Mouse (Mus musculus) splenic B cell, adult 2 months (primary cell): ENCODE measurements around the gene Ift81.

Experiments used
- DNase-seq: peaks from one replicate; pipeline ENCODE4 v3.0.0-alpha.2; 2011; ENCODE audit warnings: low read depth, low spot score
- H3K27me3 ChIP-seq: 2 replicates; pipeline ENCODE4 v1.6.1; 2012; ENCODE audit warnings: mild to moderate bottlenecking, low read length, moderate library complexity, mixed read lengths; ENCODE audit not compliant: control insufficient read depth, poor library complexity, insufficient read depth, severe bottlenecking
- H3K36me3 ChIP-seq: 2 replicates; pipeline ENCODE4 v1.6.1; 2012; ENCODE audit warnings: mild to moderate bottlenecking, low read length, moderate library complexity, mixed read lengths; ENCODE audit not compliant: control insufficient read depth, poor library complexity, insufficient read depth, severe bottlenecking

The Ift81 gene

GRCm38 (mm10) chr5:122547251-122547714, 67.0 kb downstream of the Ift81 start:
- no peaks in the 10 kb centered on the region for H3K27me3 ChIP-seq
- peak; percentile 26 for DNase-seq
- no peaks in the 10 kb centered on the region for H3K36me3 ChIP-seq

- H3K27me3 ChIP-seq: no peaks in the 10 kb centered on the region
- DNase-seq: no peak
- H3K36me3 ChIP-seq: no peaks in the 10 kb centered on the region
Observed at GRCm38 (mm10) chr5:122543392-122543791, 70.9 kb downstream of the Ift81 start.

DNA sequence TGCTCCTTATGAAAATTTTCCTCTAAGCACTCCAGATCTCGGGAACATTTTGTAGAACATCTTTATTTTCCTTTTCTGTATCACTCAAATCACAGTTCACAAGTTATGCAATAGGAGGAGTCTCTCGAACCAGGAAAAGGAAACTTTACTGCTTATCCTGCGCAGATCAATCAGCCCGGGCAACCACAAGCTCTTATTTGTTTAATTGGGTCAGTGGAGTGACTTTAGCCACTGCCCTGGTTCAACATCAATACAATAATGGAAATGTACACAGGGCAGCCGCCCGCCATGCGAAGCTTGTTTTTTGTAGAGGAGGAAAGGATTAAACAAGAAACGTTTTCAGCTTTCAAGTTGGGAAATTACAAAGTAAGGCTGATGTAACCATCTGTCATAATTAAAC, 72.4 kb downstream of the Ift81 start:
- Histone ChIP-seq H3K27me3 (no peaks in the 10 kb centered on the region), H3K36me3 (no peaks in the 10 kb centered on the region)
- DNase-seq: no peak

GRCm38 (mm10) chr5:122538077-122538476, 76.2 kb downstream of the Ift81 start:
- DNase-seq: no peak
- Histone ChIP-seq H3K36me3 (no peaks in the 10 kb centered on the region), H3K27me3 (no peaks in the 10 kb centered on the region)

DNA sequence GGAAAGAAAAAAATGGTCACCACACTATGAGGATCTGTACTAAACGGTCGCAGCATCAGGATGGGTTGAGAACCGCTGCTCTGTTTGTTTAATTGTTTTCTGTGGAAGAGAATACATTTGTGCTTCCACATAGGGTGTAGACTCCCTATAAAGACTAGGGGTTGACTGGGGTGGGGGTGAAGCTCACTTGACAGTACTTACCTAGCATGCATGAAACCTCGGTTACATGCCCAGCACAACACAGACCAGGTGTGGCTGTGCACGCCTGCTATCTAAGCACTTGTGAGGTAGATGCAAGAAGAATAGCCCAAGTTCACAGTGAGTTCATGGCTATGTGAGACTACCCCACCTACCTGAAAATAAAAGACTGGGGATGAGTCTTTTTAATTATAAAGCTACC, 76.7 kb downstream of the Ift81 start:
- no peak for DNase-seq
- Histone ChIP-seq H3K27me3 (no peaks in the 10 kb centered on the region), H3K36me3 (no peaks in the 10 kb centered on the region)

DNA sequence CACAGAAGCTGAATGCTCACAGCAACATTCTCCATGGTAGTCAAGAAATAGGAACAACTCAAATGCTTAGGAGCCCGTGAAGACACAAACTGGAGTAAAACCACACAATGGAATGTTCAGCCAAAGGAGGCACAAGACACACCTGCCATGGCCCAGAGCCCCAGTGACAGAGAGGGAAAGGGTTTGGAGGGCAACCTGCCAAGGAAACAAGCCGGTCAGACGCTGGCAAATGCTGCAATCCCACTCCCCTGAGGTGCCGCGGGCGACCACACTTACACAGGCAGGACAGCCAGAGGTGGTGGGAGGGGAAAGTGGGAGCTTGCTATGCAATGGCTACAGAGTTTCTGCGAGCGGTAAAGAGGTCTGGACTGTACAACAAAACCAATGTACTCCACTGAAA, 80.4 kb downstream of the Ift81 start:
- H3K36me3 ChIP-seq: no peaks in the 10 kb centered on the region
- H3K27me3 ChIP-seq: no peaks in the 10 kb centered on the region
- DNase-seq: no peak

- Histone ChIP-seq H3K27me3 (no peaks in the 10 kb centered on the region), H3K36me3 (no peaks in the 10 kb centered on the region)
- no peak for DNase-seq
Observed at GRCm38 (mm10) chr5:122529913-122530604, 84.3 kb downstream of the Ift81 start.

DNA sequence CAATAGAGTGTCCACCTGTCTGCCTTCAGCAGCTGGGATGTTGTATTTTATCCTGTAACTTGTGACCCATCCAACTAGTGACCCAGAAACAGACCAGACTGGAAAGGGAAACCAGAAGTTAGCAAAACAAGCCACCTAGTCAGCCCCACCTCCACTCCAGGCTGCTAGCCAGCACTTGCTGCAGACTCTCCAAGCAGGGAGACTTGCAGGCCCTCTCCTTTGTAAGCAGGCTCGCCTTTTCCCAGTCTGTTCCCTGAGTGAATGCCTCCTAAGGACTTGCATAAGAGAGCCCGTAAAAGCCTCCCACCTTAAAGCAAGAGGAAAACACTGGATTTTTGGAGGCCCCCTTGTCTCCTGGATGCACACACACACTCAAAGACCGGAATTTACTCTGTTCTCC, 85.0 kb downstream of the Ift81 start:
- Histone ChIP-seq H3K27me3 (no peaks in the 10 kb centered on the region), H3K36me3 (no peaks in the 10 kb centered on the region)
- no peak for DNase-seq

DNA sequence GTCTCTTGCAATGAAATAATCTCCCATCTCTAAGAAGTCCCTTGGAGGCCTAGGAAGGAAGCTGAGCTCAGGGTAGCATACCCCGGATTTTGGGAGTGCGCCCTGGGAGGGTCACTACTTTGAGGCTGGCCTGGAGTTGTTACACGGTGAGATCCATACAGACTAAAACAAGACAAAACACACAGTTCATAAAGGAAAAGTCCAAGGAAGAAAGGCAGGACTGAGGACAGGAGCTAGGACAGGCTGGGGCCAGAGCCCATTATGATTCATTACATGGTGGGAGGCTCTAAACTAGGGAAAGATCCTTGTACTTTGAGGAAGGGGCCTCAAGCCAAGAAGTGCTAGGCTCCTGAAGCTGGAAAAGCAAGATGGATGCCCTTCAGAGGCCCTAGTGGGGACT, 85.7 kb downstream of the Ift81 start:
- Histone ChIP-seq H3K27me3 (no peaks in the 10 kb centered on the region), H3K36me3 (no peaks in the 10 kb centered on the region)
- DNase-seq: no peak

DNA sequence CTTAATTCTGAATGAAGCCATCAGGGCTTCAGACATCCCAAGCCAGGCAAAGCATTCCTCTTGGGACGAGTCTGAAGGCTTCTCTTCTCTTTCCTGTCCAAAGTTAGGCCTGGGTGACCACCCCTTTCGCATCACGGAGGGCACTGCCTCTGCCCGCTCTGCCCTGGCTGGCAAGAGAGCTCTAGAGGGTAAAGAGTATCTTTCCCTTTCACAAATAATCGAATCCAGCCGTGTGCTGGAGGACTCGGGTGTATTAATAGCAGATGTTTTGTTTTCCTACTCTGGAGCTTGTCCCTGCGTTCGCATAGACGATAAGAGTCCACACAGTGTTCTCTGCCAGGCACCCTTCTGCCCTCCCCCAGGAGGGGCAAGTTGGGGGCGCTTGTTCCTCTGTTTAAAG, 86.6 kb downstream of the Ift81 start:
- no peaks in the 10 kb centered on the region for H3K36me3 ChIP-seq
- no peaks in the 10 kb centered on the region for H3K27me3 ChIP-seq
- DNase-seq: no peak

DNA sequence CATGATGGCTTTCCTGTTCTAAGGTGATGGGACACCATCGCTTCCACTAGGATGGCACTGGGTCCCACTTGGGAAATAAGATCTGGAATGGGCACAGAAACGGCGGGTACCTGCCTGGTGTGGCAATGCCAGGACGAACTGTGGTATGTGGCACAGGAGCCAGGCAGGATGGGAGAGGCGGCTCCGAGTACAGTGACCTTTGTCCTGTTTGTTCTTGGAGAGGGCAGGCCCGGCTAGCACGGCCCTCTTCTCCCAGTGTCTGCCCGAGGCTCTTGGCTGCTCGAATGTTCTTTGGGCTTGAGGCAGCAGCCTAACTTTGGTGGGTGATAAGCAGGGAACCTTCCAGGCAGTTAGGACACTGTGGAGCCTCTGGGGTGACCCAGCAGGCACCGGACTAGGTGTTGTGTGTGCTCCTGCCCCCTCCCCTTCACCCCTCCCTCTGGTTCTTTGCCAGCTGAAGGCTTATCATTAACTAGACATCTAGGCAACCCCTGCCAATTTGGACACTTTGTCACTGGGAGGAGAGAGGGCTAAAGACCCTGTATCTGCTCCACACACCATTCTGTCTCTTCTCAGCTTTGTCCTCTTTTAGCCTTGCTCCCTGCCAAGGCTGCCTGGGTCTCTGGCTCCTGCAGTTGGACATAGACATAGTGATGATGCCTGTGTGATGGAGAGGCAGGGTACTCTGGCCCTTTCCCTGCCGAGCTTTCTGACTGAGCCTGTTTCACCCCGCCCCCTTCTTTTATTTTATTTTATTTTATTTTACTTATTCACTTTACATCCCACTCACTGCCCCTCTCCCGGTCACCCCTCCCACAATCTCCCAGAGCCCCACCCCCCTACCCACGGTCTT, 87.2 kb downstream of the Ift81 start:
- Histone ChIP-seq H3K36me3 (no peaks in the 10 kb centered on the region), H3K27me3 (no peaks in the 10 kb centered on the region)
- DNase-seq: no peak

GRCm38 (mm10) chr5:122526405-122526804, 87.9 kb downstream of the Ift81 start:
- no peak for DNase-seq
- no peaks in the 10 kb centered on the region for H3K36me3 ChIP-seq
- H3K27me3 ChIP-seq: no peaks in the 10 kb centered on the region

GRCm38 (mm10) chr5:122525238-122525931, 88.9 kb downstream of the Ift81 start:
- Histone ChIP-seq H3K36me3 (no peaks in the 10 kb centered on the region), H3K27me3 (no peaks in the 10 kb centered on the region)
- no peak for DNase-seq

GRCm38 (mm10) chr5:122524854-122525237, 89.5 kb downstream of the Ift81 start:
- no peaks in the 10 kb centered on the region for H3K36me3 ChIP-seq
- no peaks in the 10 kb centered on the region for H3K27me3 ChIP-seq
- DNase-seq: no peak

DNA sequence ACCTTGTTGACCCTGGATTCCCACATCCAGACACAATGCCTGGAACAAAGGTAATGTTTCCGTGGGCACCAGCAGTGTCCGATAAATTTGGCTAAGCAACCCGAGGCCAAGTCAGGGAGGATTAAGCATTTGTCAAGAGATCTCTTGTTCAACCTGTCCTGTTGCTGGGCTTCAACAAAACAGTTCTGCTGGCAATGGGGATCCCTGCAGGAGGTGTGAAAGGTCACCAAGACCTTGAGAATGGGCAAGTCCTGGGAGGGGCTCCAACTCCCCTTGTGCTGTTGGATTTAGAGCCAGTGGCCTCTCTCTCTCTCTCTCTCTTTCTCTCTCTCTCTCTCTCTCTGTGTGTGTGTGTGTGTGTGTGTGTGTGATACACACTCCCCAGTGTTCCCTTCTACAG, 90.1 kb downstream of the Ift81 start:
- Histone ChIP-seq H3K36me3 (no peaks in the 10 kb centered on the region), H3K27me3 (no peaks in the 10 kb centered on the region)
- DNase-seq: no peak
